Mouse (Mus musculus) liver, postnatal 0 days (tissue): ENCODE data around the gene C1ql4.
A peak's percentile ranks its signal among the peaks of the same experiment; 100 is the strongest.

Experiments used
- CTCF ChIP-seq: sonication (generic); IDR thresholded peaks from 2 replicates; pipeline ENCODE4 v1.5.1; 2016; ENCODE audit warnings: antibody characterized with exemption, low read depth
- EP300 ChIP-seq: IDR thresholded peaks from 2 replicates; pipeline ENCODE4 v1.6.1; 2016; ENCODE audit warnings: antibody characterized with exemption, low read depth, mild to moderate bottlenecking

DNA sequence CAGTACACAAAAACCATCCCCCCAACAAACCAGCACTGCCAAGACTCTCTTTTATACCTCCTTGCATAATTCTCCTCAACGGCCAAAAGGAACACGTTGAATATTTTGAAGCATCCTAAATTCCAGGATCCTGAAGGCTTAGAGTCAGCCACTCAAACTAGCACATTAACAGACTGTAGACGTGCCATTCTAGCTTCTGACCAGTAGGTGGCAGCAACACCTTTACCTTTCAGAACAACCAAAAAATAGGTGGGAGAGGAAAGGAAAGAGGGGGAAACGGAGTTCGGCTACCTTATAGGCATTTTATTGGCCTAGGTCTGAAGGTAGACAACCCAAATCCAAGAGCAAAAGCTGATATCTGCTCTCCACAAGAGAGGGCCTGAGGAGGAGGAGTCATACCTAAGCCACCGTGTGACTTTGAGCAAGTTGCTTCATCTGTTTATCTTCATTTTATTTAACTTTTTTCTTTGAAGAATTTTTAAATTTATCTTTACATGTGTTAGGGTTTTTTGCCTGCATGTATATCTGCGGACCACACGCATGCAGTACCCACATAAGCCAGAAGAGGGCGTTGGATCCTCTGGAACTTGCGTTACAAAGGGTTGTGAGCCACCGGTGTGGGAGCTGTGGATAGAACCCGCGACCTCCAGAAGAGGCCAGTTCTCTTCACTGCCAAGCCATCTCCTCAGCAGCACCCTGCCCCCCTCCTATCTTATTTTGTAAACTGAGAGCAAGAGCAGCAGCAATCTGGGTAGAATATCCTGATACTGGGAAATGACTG is 38.0 kb downstream of the C1ql4 start:
- TF ChIP-seq CTCF = peak; percentile 93
- TF ChIP-seq EP300 = no peak
